Mouse (Mus musculus): ENCODE measurements around the gene Cops4. TPM values are rescaled to one million over a fixed set of nuclear protein-coding genes. Genes with fewer than 3 reads are reported as not detected.

Cops4 gene
- polyA plus RNA-seq, 1 experiment from 2014 or later: 146 TPM

Small RNA genes within 50 kb of the gene (microRNA-seq; reads per million reads assigned to microRNA genes)
- gene Gm23222: not detected

Other genes with a start within 250 kb of the Cops4 start
- gene Sec31a, start 102.1 kb upstream of the Cops4 start, polyA plus RNA-seq (2016; fragmentation: Nextera tagmentation; extraction: Ambion mirVana): 171 and 177 TPM in 2 replicates
- 14.4 and 14.6 TPM in 2 replicates for gene Lin54, start 17.7 kb upstream of the Cops4 start, polyA plus RNA-seq (2016; fragmentation: Nextera tagmentation; extraction: Ambion mirVana)
- gene Plac8, start 53.9 kb downstream of the Cops4 start, polyA plus RNA-seq (2016; fragmentation: Nextera tagmentation; extraction: Ambion mirVana): 3.8 and 4.5 TPM in 2 replicates
- 71.5 and 75.7 TPM in 2 replicates for gene Coq2, start 156.8 kb downstream of the Cops4 start, polyA plus RNA-seq (2016; fragmentation: Nextera tagmentation; extraction: Ambion mirVana)
- 1.3 and 1.5 TPM in 2 replicates for gene Hpse, start 201.4 kb downstream of the Cops4 start, polyA plus RNA-seq (2016; fragmentation: Nextera tagmentation; extraction: Ambion mirVana)